Mouse (Mus musculus): Measurements from ENCODE around the gene Ttc28.

GRCm38 (mm10) chr5:111200915-111201610, 321.5 kb downstream of the Ttc28 start:
- no peak for TF ChIP-seq CTCF (IDR thresholded peaks at IDR 0.05; ENCODE audit: borderline replicate concordance, control insufficient read depth, extremely low read depth, insufficient read depth, low read length, poor library complexity)
- TF ChIP-seq POLR2A (IDR thresholded peaks at IDR 0.05; ENCODE audit: control insufficient read depth, extremely low read depth, insufficient read depth, low read length, poor library complexity) = no peak
